Mouse (Mus musculus): ENCODE data around the gene Cfap43. TPM values are rescaled to one million over a fixed set of nuclear protein-coding genes. Genes with fewer than 3 reads are reported as not detected.

Gene Cfap43
- total and polyA plus RNA-seq, 3 experiments = 3.2 to 12.7 (median 11.7) TPM

- in situ Hi-C loops (cut with MboI; ENCODE audit: low pct_ligation_motif_present, low pct_unique_long_range_greater_than_20kb, low sequenced_read_pairs) (no loop called here), dilution Hi-C loops (cut with MboI; ENCODE audit: extremely low pct_ligation_motif_present, extremely low pct_unique_long_range_greater_than_20kb, low sequenced_read_pairs) (no loop called here)
- peaks cover 0 to 12% of the 10 kb centered on the region in 2 experiments for H3K36me3 ChIP-seq (replicated peaks in 1 of 2; ENCODE audit: control insufficient read depth in 1 of 2, insufficient read depth in 1 of 2, low read length in 1 of 2)
- no peak for DNase-seq (ENCODE audit: extremely low read depth)
- H3K9ac ChIP-seq (ENCODE audit: insufficient read depth, low read depth) = no peak overlapping the region
- no peak overlapping the region for H3K27ac ChIP-seq (ENCODE audit: insufficient read depth, low read depth)
- no peak overlapping the region for H3K4me3 ChIP-seq (replicated peaks in 1 of 3; ENCODE audit: low read depth in 2 of 3, low read length in 2 of 3, poor library complexity in 1 of 3)
- TF ChIP-seq UBTF (IDR thresholded peaks at IDR 0.05; ENCODE audit: low read depth, low read length) (no peak), POLR2A (IDR thresholded peaks at IDR 0.05; ENCODE audit: low read depth, low read length) (no peak)
- no peaks in the 10 kb centered on the region for H3K79me2 ChIP-seq (replicated peaks; ENCODE audit: control insufficient read depth, extremely low read depth, insufficient read depth, poor library complexity, severe bottlenecking)
- no peaks in the 10 kb centered on the region for H3K9me3 ChIP-seq (replicated peaks; ENCODE audit: low read length)
- no peaks in the 10 kb centered on the region for H3K27me3 ChIP-seq (replicated peaks)
- no peak overlapping the region for H3K4me2 ChIP-seq (ENCODE audit: insufficient read depth, low read depth, poor library complexity, severe bottlenecking)
- H3K4me1 ChIP-seq (ENCODE audit: control insufficient read depth in 1 of 2, insufficient read depth in 2 of 2) = peaks cover 11 to 60% of the 10 kb centered on the region in 2 experiments
These were observed 31.1 kb downstream of the Cfap43 start for GRCm38 (mm10) chr19:47888037-47888436.

- dilution Hi-C loops (cut with MboI; ENCODE audit: extremely low pct_ligation_motif_present, extremely low pct_unique_long_range_greater_than_20kb, low sequenced_read_pairs) (no loop called here), in situ Hi-C loops (cut with MboI; ENCODE audit: low pct_ligation_motif_present, low pct_unique_long_range_greater_than_20kb, low sequenced_read_pairs) (no loop called here)
- H3K4me2 ChIP-seq (ENCODE audit: insufficient read depth, low read depth, poor library complexity, severe bottlenecking) = no peak overlapping the region
- no peak overlapping the region for H3K9ac ChIP-seq (ENCODE audit: insufficient read depth, low read depth)
- TF ChIP-seq HCFC1 (IDR thresholded peaks at IDR 0.05; ENCODE audit: low read depth, low read length) = no peak
- TF ChIP-seq MYC (IDR thresholded peaks at IDR 0.05; ENCODE audit: low read depth, low read length) = no peak
- TF ChIP-seq POLR2A (IDR thresholded peaks at IDR 0.05; ENCODE audit: low read depth, low read length) = no peak
- no peak for TF ChIP-seq MAZ (IDR thresholded peaks at IDR 0.05; ENCODE audit: low read depth, low read length)
- TF ChIP-seq TBP (conservative IDR thresholded peaks at IDR 0.05; ENCODE audit: low read depth, low read length) = no peak
- no peak for TF ChIP-seq MAFK (IDR thresholded peaks at IDR 0.05; ENCODE audit: insufficient replicate concordance, low read length)
- TF ChIP-seq CHD2 (IDR thresholded peaks at IDR 0.05; ENCODE audit: low read length) = no peak
- no peak for TF ChIP-seq NRF1 (IDR thresholded peaks at IDR 0.05; ENCODE audit: low read depth, low read length)
- no peak for TF ChIP-seq ETS1 (conservative IDR thresholded peaks at IDR 0.05; ENCODE audit: low read depth, low read length)
- TF ChIP-seq POLR2AphosphoS2 (IDR thresholded peaks at IDR 0.05; ENCODE audit: low read depth, low read length) = no peak
- TF ChIP-seq MXI1 (IDR thresholded peaks at IDR 0.05; ENCODE audit: low read depth, low read length) = no peak
- no peak for TF ChIP-seq E2F4 (IDR thresholded peaks at IDR 0.05; ENCODE audit: insufficient replicate concordance, low read depth, low read length)
- TF ChIP-seq SMC3 (IDR thresholded peaks at IDR 0.05; ENCODE audit: low read depth, low read length) = no peak
- TF ChIP-seq NELFE (IDR thresholded peaks at IDR 0.05; ENCODE audit: low read depth, low read length) = no peak
- no peak for TF ChIP-seq ZMIZ1 (IDR thresholded peaks at IDR 0.05; ENCODE audit: low read depth, low read length)
- H3K4me1 ChIP-seq (ENCODE audit: control insufficient read depth in 1 of 2, insufficient read depth in 2 of 2) = peaks cover 11 to 60% of the 10 kb centered on the region in 2 experiments
- H3K27ac ChIP-seq (ENCODE audit: insufficient read depth, low read depth) = no peak overlapping the region
- no peaks in the 10 kb centered on the region for H3K27me3 ChIP-seq (replicated peaks)
- DNase-seq (ENCODE audit: extremely low read depth) = no peak
- H3K9me3 ChIP-seq (replicated peaks; ENCODE audit: low read length) = no peaks in the 10 kb centered on the region
- H3K4me3 ChIP-seq (replicated peaks in 1 of 3; ENCODE audit: low read depth in 2 of 3, low read length in 2 of 3, poor library complexity in 1 of 3) = no peak overlapping the region
- peaks cover 0 to 6% of the 10 kb centered on the region in 2 experiments for H3K36me3 ChIP-seq (replicated peaks in 1 of 2; ENCODE audit: control insufficient read depth in 1 of 2, insufficient read depth in 1 of 2, low read length in 1 of 2)
- no peaks in the 10 kb centered on the region for H3K79me2 ChIP-seq (replicated peaks; ENCODE audit: control insufficient read depth, extremely low read depth, insufficient read depth, poor library complexity, severe bottlenecking)
These were observed 31.7 kb downstream of the Cfap43 start for GRCm38 (mm10) chr19:47887417-47887816.
